Mouse (Mus musculus) embryonic facial prominence, embryonic 10.5 days (tissue): ENCODE measurements around the gene Polr3e. TPM values are rescaled to one million over a fixed set of nuclear protein-coding genes. Genes with fewer than 3 reads are reported as not detected.
"Not testable (repeated sequence)": the region's sequence is repeated elsewhere in the genome, so short reads cannot be mapped to it uniquely, and the experiment has no call there.

Experiments used
- DNase-seq: peaks from one replicate; pipeline ENCODE4 v3.0.0-alpha.2; 2017; ENCODE audit warnings: low spot score
- H3K27ac ChIP-seq: fragments of 300-500 bp; sonication (generic); replicated peaks from 2 replicates; pipeline ENCODE4 v1.5.1; 2016; ENCODE audit warnings: mild to moderate bottlenecking
- H3K27me3 ChIP-seq: fragments of 300-500 bp; sonication (generic); replicated peaks from 2 replicates; pipeline ENCODE4 v1.6.1; 2016; ENCODE audit warnings: low read depth, mild to moderate bottlenecking; ENCODE audit not compliant: poor library complexity, severe bottlenecking
- H3K36me3 ChIP-seq: fragments of 300-500 bp; sonication (generic); replicated peaks from 2 replicates; pipeline ENCODE4 v1.6.1; 2016; ENCODE audit warnings: mild to moderate bottlenecking, moderate library complexity
- H3K4me1 ChIP-seq: fragments of 300-500 bp; sonication (generic); 2 replicates; pipeline ENCODE4 v1.6.1; 2016
- H3K4me3 ChIP-seq: fragments of 300-500 bp; sonication (generic); 2 replicates; pipeline ENCODE4 v1.5.1; 2016; ENCODE audit warnings: mild to moderate bottlenecking, moderate library complexity
- H3K9me3 ChIP-seq: fragments of 300-500 bp; sonication (generic); 2 replicates; pipeline ENCODE4 v1.6.1; 2016; ENCODE audit warnings: mild to moderate bottlenecking
- WGBS: fragments of 180-500 bp; shearing (Covaris S2); methylation state at CpG from one replicate; pipeline ENCODE4 v1.1.7; 2016; 5-methylcytosine and 5-hydroxymethylcytosine counted together
- polyA plus RNA-seq: library from polyadenylated mRNA; unstranded; fragments of >200 nt; fragmentation: Nextera tagmentation; extraction: Ambion mirVana; gene quantifications from 2 replicates; pipeline ENCODE4 v1.2.1, GENCODE M21; 2016

Polr3e gene
- polyA plus RNA-seq, 1 experiment from 2014 or later = 42.9 TPM

DNA sequence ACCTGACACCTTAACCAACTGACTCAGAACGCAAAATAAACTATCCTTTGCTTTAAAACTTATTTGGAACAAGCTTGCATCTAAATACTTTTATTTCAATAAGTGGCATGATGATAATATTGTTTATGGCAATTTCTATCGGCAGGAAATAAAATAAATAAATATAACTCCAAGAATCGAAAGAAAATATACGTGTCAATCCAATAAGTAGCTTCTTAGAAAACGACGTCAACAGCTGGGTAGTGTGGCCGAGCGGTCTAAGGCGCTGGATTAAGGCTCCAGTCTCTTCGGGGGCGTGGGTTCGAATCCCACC, 309 bp upstream of the Polr3e start:
- no peak for DNase-seq
- Histone ChIP-seq H3K4me3 (peak overlapping the region; percentile 94), H3K36me3 (peaks cover 8% of the 10 kb centered on the region), H3K27me3 (no peaks in the 10 kb centered on the region), H3K4me1 (peaks cover 19% of the 10 kb centered on the region), H3K9me3 (no peaks in the 10 kb centered on the region), H3K27ac (no peak overlapping the region)
- WGBS = 7% methylated on average over 12 of the region's 12 CpGs

DNA sequence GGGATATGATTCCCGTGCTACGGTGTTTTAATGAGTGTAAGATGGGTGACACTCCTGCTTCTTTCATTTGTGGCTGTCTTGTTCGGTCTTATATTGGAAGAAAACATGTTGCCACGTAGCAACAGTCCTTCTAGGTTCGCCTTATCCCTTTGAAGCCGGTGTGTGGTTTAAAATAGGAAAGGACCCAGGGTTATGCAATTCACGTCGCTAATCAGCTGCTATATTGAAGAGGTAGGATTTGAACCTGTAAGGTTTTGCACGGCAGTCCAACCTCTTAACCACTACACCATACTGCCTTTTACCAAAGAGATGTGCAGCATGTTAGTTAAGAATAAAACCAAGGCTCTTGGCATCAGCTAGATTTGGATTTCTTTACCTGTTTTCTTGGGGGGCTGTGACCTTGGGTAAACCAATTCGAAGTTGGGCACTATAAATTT, 1.0 kb downstream of the Polr3e start:
- no peaks in the 10 kb centered on the region for H3K27me3 ChIP-seq
- H3K27ac ChIP-seq = peak overlapping the region; percentile 93
- peaks cover 19% of the 10 kb centered on the region for H3K4me1 ChIP-seq
- peak; percentile 65 for DNase-seq
- H3K4me3 ChIP-seq = peak overlapping the region; percentile 94
- WGBS = 9% methylated on average over 10 of the region's 10 CpGs
- peaks cover 21% of the 10 kb centered on the region for H3K36me3 ChIP-seq
- H3K9me3 ChIP-seq = no peaks in the 10 kb centered on the region

DNA sequence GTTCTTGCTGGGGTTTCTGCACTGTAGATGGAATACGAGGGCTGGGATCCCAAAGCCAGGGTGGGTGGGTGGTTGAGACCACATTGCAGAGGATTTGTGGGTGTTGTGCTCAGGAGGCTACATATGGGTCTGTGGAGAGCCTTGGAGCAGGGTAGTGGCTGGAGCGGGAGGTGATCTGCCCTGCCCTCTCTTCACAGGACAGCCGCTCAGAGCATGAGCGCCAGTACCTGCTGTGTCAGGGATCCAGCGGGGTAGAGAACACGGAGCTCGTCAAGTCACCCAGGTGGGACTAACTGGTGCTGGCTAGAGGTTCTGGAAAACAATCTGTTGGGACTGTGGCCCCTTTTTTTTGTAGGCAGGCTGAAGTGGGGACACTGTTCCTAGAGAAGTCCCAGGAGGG, 15.6 kb downstream of the Polr3e start:
- Histone ChIP-seq H3K27ac (no peak overlapping the region), H3K9me3 (no peaks in the 10 kb centered on the region), H3K36me3 (peaks cover 100% of the 10 kb centered on the region), H3K4me1 (no peaks in the 10 kb centered on the region), H3K4me3 (no peak overlapping the region), H3K27me3 (no peaks in the 10 kb centered on the region)
- no peak for DNase-seq
- 95% methylated on average over 7 of the region's 7 CpGs for WGBS

DNA sequence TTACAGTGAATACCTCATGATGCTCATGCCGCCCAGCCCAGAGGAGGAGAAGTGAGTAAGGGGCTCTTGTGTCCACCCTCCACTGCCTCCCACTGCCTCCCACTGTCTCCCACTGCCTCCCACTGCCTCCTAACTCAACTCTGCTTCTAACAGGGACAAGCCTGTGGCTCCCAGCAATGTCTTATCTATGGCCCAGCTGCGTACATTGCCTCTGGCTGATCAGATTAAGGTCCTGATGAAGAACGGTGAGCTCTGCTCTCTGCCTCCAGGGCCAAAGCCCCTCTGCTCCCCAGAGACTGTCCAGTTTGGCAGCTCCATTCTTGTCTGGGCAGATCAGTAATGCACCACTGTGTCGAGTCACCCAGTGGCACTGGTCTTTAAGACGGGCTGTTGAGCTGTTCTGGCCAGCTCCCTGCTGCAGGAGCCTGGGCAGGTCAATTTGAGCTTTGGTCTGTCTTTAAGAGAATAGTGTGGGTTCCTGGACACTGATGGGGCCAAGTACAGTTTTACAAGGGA, 16.2 kb downstream of the Polr3e start:
- H3K4me1 ChIP-seq = no peaks in the 10 kb centered on the region
- H3K36me3 ChIP-seq = peaks cover 100% of the 10 kb centered on the region
- WGBS = 87% methylated on average over 5 of the region's 5 CpGs
- no peak overlapping the region for H3K4me3 ChIP-seq
- no peak overlapping the region for H3K27ac ChIP-seq
- H3K27me3 ChIP-seq = no peaks in the 10 kb centered on the region
- no peak for DNase-seq
- no peaks in the 10 kb centered on the region for H3K9me3 ChIP-seq

DNA sequence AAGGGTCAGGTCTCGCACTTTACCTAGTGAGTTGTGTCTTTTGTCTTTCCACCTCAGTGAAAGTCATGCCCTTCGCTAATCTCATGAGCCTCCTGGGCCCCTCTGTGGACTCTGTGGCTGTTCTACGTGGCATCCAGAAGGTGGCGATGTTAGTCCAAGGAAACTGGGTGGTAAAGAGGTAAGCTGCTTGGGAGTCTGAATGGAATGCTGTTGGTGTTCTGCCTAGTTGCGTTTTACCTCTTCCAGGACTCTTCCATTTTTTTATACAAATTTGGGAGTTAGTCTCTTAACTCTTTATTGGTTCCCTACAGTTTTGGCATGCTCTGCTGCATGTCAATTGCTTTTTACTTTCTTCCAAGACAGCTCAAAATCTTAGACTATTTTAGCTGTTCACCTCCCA, 17.2 kb downstream of the Polr3e start:
- H3K4me1 ChIP-seq = no peaks in the 10 kb centered on the region
- peaks cover 100% of the 10 kb centered on the region for H3K36me3 ChIP-seq
- peak; percentile 57 for DNase-seq
- no peaks in the 10 kb centered on the region for H3K9me3 ChIP-seq
- no peaks in the 10 kb centered on the region for H3K27me3 ChIP-seq
- no peak overlapping the region for H3K27ac ChIP-seq
- 47% methylated on average over 5 of the region's 5 CpGs for WGBS
- no peak overlapping the region for H3K4me3 ChIP-seq

DNA sequence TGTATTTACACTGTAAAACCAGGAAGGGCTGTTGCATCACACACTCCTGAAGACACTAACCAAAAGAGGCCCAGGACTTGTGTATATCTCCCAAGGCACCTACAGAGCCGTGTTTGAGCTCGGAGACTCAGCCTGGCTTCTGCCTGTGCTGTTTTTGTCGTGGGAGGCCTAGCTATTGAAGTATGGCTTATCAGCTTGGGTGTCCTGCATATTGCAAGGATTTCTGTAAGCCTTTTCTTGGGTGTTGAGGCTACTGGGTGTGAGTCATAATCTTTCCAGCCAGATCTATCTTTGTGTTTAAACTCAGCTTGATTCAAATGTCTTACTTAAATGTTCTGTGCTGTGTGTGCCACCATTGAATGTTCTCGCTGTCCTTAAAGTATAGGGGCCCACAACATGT, 19.0 kb downstream of the Polr3e start:
- Histone ChIP-seq H3K4me1 (no peaks in the 10 kb centered on the region), H3K9me3 (no peaks in the 10 kb centered on the region), H3K27me3 (no peaks in the 10 kb centered on the region), H3K36me3 (peaks cover 100% of the 10 kb centered on the region), H3K27ac (no peak overlapping the region), H3K4me3 (no peak overlapping the region)
- WGBS = 87% methylated on average over 4 of the region's 4 CpGs
- DNase-seq = no peak

DNA sequence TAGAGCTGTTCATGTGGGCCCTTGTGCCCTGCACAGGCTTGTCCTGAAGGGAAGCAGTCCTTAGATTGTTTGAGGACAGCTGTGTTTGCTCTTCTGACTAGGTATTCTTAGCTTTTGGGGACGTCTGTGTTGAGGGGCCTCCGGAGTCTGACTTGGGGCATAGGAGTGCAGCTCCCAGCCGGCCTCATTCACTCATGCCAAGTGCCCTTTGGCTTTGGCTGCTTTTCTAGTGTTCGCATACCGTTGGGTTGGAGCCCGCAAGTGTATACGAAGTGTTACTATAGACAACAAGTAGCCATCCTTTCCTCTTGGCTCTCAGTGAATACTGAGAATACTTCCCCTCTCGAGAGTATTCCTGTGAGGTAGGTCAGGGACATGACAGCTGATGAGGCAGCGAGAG, 20.7 kb downstream of the Polr3e start:
- Histone ChIP-seq H3K27me3 (no peaks in the 10 kb centered on the region), H3K36me3 (peaks cover 100% of the 10 kb centered on the region), H3K4me1 (no peaks in the 10 kb centered on the region), H3K4me3 (no peak overlapping the region), H3K9me3 (no peaks in the 10 kb centered on the region), H3K27ac (no peak overlapping the region)
- DNase-seq = no peak
- 89% methylated on average over 9 of the region's 9 CpGs for WGBS

DNA sequence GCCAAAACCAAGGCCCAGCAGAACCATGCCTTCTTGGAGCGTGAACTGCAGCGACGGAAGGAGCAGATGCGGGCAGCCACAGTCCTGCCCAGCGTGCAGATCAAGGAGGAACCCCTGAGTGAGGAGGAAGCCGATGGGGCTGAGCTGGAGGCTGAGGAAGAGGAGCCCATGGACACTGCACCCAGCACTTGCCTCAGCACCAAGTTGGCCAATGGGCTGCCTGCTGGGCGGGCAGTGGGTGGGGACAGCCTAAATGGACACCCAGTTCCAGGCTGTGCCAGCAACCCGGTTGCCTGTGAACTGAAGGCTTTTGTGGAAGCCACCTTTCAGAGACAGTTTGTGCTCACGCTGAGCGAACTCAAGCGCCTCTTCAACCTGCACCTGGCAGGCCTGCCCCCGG, 22.8 kb downstream of the Polr3e start:
- no peaks in the 10 kb centered on the region for H3K4me1 ChIP-seq
- 92% methylated on average over 12 of the region's 12 CpGs for WGBS
- peaks cover 99% of the 10 kb centered on the region for H3K36me3 ChIP-seq
- no peaks in the 10 kb centered on the region for H3K9me3 ChIP-seq
- DNase-seq = no peak
- no peaks in the 10 kb centered on the region for H3K27me3 ChIP-seq
- no peak overlapping the region for H3K27ac ChIP-seq
- no peak overlapping the region for H3K4me3 ChIP-seq

DNA sequence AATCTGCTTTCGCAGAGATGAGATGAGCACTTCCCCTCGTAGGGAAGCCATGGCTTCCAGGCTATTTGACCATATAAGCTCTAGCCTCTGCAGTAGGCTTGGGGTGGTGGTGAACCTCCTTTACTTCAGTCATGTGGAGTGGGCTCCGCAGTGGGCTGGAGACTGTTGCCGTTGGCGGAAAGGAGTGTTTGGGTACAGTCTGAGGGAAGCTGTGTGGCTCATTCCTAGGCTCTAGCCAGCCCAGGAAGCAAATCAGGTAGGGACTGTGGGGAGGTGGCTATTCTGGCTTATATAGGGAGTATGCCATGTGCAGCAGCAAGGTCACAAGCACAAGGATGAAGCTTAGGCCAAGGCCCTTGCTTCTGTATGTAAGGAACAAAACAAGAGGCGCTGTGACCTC, 23.7 kb downstream of the Polr3e start:
- H3K27me3 ChIP-seq = no peaks in the 10 kb centered on the region
- no peaks in the 10 kb centered on the region for H3K4me1 ChIP-seq
- DNase-seq = no peak
- H3K4me3 ChIP-seq = no peak overlapping the region
- peaks cover 99% of the 10 kb centered on the region for H3K36me3 ChIP-seq
- no peaks in the 10 kb centered on the region for H3K9me3 ChIP-seq
- no peak overlapping the region for H3K27ac ChIP-seq
- WGBS = 92% methylated on average over 6 of the region's 6 CpGs

DNA sequence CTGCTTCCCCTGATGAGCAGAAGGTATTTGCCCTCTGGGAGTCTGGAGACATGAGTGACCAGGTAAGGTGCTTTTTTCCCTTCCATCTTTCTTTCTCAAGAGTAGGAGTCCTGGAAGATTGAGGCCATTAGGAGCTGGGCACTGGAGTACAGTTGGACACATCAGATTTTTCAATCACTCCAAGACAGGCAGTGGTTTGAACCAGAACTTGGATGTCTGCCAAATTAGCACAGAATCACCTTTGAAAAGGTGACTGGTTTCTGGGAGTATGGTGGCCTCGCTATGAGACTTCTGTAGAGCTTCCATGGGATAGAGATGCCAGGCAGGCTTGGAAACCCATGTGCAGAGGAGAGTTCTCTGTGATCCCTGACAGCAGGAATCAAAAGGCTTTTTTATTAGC, 25.0 kb downstream of the Polr3e start:
- H3K27ac ChIP-seq = no peak overlapping the region
- no peak overlapping the region for H3K4me3 ChIP-seq
- DNase-seq = no peak
- no peaks in the 10 kb centered on the region for H3K27me3 ChIP-seq
- H3K4me1 ChIP-seq = no peaks in the 10 kb centered on the region
- H3K36me3 ChIP-seq = peaks cover 93% of the 10 kb centered on the region
- WGBS = 89% methylated on average over 1 of the region's 1 CpGs
- H3K9me3 ChIP-seq = no peaks in the 10 kb centered on the region

DNA sequence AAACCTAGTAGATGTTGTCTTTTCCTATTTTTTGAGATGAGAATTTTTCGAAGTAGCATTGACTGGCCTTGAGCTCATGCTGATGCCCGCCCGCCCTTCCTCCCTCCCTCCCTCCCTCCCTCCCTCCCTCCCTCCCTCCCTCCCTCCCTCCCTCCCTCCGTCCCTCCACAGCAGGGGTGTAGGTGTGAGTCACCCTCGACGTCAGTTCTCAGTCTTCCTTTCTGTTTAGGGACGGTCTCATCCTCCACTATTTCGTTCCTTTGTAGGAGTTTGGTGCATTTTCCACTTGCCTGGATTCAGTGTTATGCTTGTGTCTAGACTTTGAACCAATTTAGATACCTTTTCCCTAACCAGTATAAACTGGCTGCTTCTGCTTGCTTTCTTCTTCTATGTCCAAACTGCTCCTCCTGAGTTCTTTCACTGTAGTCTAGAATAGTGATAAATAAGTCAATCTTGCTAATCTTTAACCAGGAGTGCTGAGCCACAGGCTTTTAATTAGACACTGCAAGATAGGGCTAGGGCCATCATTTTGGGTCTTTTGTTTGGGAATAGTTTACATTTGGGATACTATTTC, 26.5 kb downstream of the Polr3e start:
- WGBS = 79% methylated on average over 8 of the region's 8 CpGs
- Histone ChIP-seq H3K36me3 (peaks cover 91% of the 10 kb centered on the region), H3K4me1 (no peaks in the 10 kb centered on the region), H3K27ac (no peak overlapping the region), H3K9me3 (no peaks in the 10 kb centered on the region), H3K27me3 (no peaks in the 10 kb centered on the region), H3K4me3 (no peak overlapping the region)
- no peak for DNase-seq

DNA sequence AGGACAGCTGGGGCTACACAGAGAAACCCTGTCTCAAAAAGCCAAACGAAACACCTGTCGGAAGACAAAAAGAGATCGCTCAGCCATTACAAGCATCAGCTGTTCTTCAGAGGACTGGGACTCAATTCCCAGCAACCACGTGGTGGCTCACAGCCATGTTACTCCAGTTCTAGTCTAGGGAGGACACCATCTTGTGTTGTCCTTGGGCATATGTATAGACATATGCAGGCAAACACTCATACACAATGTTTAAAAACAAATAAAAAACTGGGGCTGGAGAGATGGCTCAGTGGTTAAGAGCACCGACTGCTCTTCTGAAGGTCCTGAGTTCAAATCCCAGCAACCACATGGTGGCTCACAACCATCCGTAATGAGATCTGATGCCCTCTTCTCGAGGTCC, 36.0 kb downstream of the Polr3e start:
- H3K4me3 ChIP-seq, DNase-seq, H3K4me1 ChIP-seq, H3K27me3 ChIP-seq, H3K9me3 ChIP-seq, H3K27ac ChIP-seq: not testable (repeated sequence)
- 88% methylated on average over 7 of the region's 7 CpGs for WGBS
- H3K36me3 ChIP-seq = peaks cover 60% of the 10 kb centered on the region

DNA sequence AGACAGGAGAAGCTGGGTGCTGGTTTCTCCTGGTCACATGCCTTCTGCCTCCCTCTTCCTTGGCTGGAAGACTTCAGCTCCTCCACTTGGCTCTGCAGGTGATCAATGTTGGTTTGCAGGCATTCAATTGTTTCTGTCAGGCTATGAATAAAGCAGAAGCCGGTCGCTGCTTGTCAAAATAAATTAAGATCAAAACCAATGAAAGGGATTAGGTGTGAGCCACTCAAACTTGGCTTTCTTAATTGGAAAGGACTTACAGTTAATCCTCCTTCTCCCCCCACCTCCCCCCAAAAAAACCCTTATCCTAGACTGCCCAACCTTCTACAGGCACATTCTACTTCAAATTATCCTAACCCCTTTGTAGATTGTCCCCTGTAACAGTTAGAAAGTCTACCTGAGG, 42.6 kb downstream of the Polr3e start:
- WGBS = 85% methylated on average over 2 of the region's 2 CpGs
- Histone ChIP-seq H3K4me1 (no peaks in the 10 kb centered on the region), H3K27me3 (no peaks in the 10 kb centered on the region), H3K4me3 (no peak overlapping the region), H3K36me3 (peaks cover 61% of the 10 kb centered on the region), H3K9me3 (no peaks in the 10 kb centered on the region), H3K27ac (no peak overlapping the region)
- no peak for DNase-seq

DNA sequence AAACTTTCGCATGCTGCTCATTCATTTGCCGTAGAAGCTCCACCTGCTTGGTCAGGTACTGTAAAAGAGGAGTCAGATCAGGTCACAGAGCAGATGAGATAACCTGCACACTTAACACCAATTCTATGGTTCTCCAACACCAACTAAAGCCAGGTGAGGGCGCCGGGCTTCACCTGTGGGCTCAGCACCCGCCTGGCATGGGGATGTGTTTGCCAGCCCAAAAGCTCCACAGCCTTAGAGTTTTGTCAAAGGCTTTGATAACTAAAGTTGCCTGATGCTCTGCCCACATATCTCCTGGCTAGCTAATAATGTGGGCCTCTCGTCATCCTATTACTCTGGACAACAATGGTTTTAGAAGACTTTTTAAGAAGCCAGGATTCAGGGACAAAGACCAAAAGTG, 43.1 kb downstream of the Polr3e start:
- H3K27ac ChIP-seq = no peak overlapping the region
- H3K4me1 ChIP-seq = no peaks in the 10 kb centered on the region
- 86% methylated on average over 6 of the region's 6 CpGs for WGBS
- H3K36me3 ChIP-seq = peaks cover 58% of the 10 kb centered on the region
- H3K27me3 ChIP-seq = no peaks in the 10 kb centered on the region
- no peak for DNase-seq
- no peak overlapping the region for H3K4me3 ChIP-seq
- no peaks in the 10 kb centered on the region for H3K9me3 ChIP-seq
